Mouse (Mus musculus) neural tube, embryonic 11.5 days (tissue): Measurements from ENCODE around the gene Fam83g. TPM values are rescaled to one million over a fixed set of nuclear protein-coding genes. Genes with fewer than 3 reads are reported as not detected.
A peak's percentile ranks its signal among the peaks of the same experiment; 100 is the strongest.

Experiments used
- ATAC-seq: fragments of 200-750 bp; cut with Nextera tagmentation; 2 replicates; pipeline ENCODE4 v1.8.0; 2017; ENCODE audit warnings: moderate number of reproducible peaks, mild to moderate bottlenecking, moderate TSS enrichment, moderate library complexity; ENCODE audit not compliant: insufficient read depth, low FRiP score, low TSS enrichment
- DNase-seq: peaks from one replicate; pipeline ENCODE4 v3.0.0-alpha.2; 2015; ENCODE audit warnings: low spot score
- H3K27ac ChIP-seq: fragments of 300-500 bp; sonication (generic); 2 replicates; pipeline ENCODE4 v1.5.1; 2014; ENCODE audit warnings: low read depth, mild to moderate bottlenecking, low read length
- H3K27me3 ChIP-seq: fragments of 300-500 bp; sonication (generic); 2 replicates; pipeline ENCODE4 v1.6.1; 2014; ENCODE audit warnings: mild to moderate bottlenecking, low read length, mixed read lengths; ENCODE audit not compliant: control insufficient read depth, insufficient read depth
- H3K36me3 ChIP-seq: fragments of 300-500 bp; sonication (generic); 2 replicates; pipeline ENCODE4 v1.6.1; 2014; ENCODE audit warnings: mild to moderate bottlenecking, low read length, moderate library complexity, mixed read lengths; ENCODE audit not compliant: control insufficient read depth, insufficient read depth
- H3K4me1 ChIP-seq: fragments of 300-500 bp; sonication (generic); 2 replicates; pipeline ENCODE4 v1.6.1; 2014; ENCODE audit warnings: low read length, mixed read lengths; ENCODE audit not compliant: control insufficient read depth, insufficient read depth
- H3K4me2 ChIP-seq: fragments of 300-500 bp; sonication (generic); 2 replicates; pipeline ENCODE4 v1.6.1; 2014; ENCODE audit warnings: low read depth, mild to moderate bottlenecking, moderate library complexity
- H3K4me3 ChIP-seq: fragments of 300-500 bp; sonication (generic); 2 replicates; pipeline ENCODE4 v1.5.1; 2014; ENCODE audit warnings: low read depth, low read length
- H3K9ac ChIP-seq: fragments of 300-500 bp; sonication (generic); 2 replicates; pipeline ENCODE4 v1.6.1; 2014; ENCODE audit warnings: mild to moderate bottlenecking, low read length
- H3K9me3 ChIP-seq: fragments of 300-500 bp; sonication (generic); 2 replicates; pipeline ENCODE4 v1.6.1; 2016; ENCODE audit warnings: low read length; ENCODE audit not compliant: control insufficient read depth
- WGBS: fragments of 180-500 bp; shearing (Covaris S2); extraction: QIAGEN DNeasy Blood & Tissue Kit; methylation state at CpG from one replicate; pipeline ENCODE4 v1.1.7; 2014; 5-methylcytosine and 5-hydroxymethylcytosine counted together
- polyA plus RNA-seq: library from polyadenylated mRNA; unstranded; fragments of >200 nt; fragmentation: Nextera tagmentation; extraction: Ambion mirVana; gene quantifications from 2 replicates; pipeline ENCODE4 v1.2.1, GENCODE M21; 2014

Gene Fam83g
- polyA plus RNA-seq, 1 experiment from 2014 or later = 0.78 TPM

DNA sequence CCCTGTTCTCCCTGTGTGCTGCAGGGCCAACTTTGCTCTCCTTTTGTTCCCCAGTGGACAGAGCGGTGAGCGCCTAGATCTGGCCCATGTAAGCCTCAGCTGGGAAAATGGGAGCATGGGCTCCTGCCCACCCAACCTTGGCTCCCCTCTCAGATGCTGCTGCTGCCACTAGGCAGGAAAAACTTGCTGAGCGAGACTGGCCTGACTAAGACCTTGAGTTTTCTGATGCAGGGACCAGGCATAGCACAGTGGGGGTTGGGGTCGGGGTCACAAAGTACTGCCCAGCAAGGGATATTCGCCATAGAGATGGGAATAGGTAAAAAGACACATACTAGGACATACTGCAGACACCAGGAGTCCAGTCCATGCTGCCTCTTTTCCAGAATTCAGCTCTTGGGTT lies 16.6 kb upstream of the Fam83g start:
- Histone ChIP-seq H3K9me3 (no peaks in the 10 kb centered on the region), H3K9ac (no peak overlapping the region), H3K4me3 (no peak overlapping the region), H3K36me3 (no peaks in the 10 kb centered on the region), H3K27me3 (no peaks in the 10 kb centered on the region), H3K27ac (no peak overlapping the region), H3K4me2 (no peak overlapping the region), H3K4me1 (no peaks in the 10 kb centered on the region)
- DNase-seq (no peak), ATAC-seq (no peak)
- WGBS = 80% methylated on average over 5 of the region's 5 CpGs

DNA sequence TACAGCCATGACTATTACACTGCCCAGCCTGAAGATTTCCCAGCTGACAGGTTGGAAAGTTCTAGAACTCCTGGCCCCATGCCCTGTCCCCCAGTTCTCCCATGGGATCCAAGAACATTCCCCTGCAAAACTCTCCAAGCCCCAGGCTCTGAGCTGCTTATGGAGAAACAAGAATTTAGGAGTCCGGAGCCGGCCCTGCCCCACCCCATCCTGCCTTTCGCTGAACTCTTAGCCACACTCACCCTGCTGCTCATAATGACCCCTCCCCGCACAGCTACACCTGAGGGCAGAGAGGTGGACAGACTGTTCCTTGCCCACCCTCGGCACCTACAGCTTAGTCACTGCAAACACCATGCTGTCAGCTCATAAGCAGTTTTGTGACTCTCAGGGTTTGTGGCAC lies 16.1 kb upstream of the Fam83g start:
- Histone ChIP-seq H3K4me3 (no peak overlapping the region), H3K4me1 (no peaks in the 10 kb centered on the region), H3K9ac (no peak overlapping the region), H3K36me3 (no peaks in the 10 kb centered on the region), H3K4me2 (no peak overlapping the region), H3K27me3 (no peaks in the 10 kb centered on the region), H3K27ac (no peak overlapping the region), H3K9me3 (no peaks in the 10 kb centered on the region)
- ATAC-seq = no peak
- 85% methylated on average over 5 of the region's 5 CpGs for WGBS
- no peak for DNase-seq

DNA sequence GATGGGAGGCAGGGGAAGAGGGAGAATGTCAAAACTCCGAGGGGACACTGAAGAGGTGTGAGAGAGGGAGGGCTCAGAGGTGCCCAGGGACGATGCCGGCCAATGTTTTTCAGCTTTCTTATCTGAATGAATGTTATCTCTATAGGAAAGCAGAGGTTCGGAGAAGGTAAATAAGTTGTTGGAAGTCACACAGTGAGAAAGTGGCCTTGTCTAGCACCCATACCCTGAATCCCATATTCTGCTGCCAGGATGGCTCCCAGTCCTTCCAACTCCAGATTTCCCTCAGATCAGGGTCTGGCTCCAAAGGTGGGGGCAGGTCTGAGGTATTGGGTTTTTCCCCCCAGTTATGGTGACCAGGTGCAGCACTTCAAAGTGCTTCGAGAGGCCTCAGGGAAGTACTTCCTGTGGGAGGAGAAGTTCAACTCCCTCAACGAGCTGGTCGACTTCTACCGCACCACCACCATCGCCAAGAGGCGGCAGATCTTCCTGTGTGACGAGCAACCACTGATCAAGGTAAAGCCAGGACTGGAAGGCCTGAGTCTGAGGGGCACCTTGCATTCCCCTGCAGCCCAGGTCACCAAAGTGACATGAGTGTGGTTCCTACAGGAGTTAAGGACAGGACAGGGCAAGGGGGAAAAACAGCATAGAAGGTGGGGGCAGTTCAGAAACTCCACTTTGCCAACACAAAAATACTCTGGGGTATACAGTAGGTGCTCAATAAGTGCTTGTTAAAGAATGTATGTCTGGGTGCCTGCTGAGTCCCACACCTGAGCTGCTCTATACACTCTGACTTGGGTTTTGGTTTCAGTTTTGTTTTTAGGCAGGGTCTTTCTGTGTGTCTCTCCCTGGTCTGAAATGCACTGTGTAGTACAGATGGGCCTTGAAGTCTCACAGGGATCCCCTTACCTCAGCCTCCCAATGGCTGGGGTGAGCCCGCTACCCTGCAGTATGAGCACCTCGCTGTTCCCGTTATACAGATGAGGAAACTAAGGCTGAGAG lies 14.1 kb upstream of the Fam83g start:
- ATAC-seq = no peak
- 79% methylated on average over 14 of the region's 14 CpGs for WGBS
- no peak overlapping the region for H3K4me3 ChIP-seq

DNA sequence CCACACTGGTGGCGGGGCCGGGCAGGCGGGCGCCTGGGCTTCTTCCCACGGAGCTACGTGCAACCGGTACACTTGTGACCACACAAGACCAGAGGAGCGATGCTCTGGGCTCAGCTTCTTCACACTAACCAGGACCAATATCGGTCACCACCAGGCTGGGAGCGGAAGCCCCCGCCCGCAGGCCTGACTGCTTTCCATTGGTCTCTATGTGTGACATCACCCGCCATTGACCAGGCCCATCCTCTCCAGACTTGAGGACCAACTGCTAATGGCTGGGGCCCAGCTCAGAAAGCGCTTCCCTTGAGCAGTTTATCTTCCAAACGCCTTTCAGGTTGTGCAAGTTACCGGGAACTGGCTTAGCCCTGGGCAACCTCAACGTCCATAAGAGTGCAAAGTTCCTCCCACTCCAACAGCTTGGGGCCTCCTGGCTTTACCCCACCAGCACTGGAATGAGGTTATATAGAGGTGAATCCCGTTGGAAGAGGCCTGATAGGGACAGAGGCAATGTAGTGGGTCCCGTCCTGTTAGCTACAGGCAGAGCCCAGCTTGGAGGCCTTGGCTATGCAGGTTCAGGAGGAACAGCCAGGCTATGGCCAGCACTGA lies 12.0 kb upstream of the Fam83g start:
- Histone ChIP-seq H3K36me3 (no peaks in the 10 kb centered on the region), H3K27ac (no peak overlapping the region), H3K9me3 (no peaks in the 10 kb centered on the region), H3K9ac (no peak overlapping the region), H3K4me2 (no peak overlapping the region), H3K27me3 (no peaks in the 10 kb centered on the region), H3K4me1 (peaks cover 10% of the 10 kb centered on the region), H3K4me3 (no peak overlapping the region)
- 60% methylated on average over 19 of the region's 19 CpGs for WGBS
- ATAC-seq = no peak
- DNase-seq = no peak

More for the DNA sequence above, 14.1 kb upstream of the Fam83g start:
- no peak overlapping the region for H3K27ac ChIP-seq
- no peaks in the 10 kb centered on the region for H3K9me3 ChIP-seq
- H3K36me3 ChIP-seq = no peaks in the 10 kb centered on the region
- DNase-seq = no peak
- H3K4me2 ChIP-seq = no peak overlapping the region
- no peaks in the 10 kb centered on the region for H3K27me3 ChIP-seq
- H3K9ac ChIP-seq = no peak overlapping the region
- peaks cover 6% of the 10 kb centered on the region for H3K4me1 ChIP-seq

DNA sequence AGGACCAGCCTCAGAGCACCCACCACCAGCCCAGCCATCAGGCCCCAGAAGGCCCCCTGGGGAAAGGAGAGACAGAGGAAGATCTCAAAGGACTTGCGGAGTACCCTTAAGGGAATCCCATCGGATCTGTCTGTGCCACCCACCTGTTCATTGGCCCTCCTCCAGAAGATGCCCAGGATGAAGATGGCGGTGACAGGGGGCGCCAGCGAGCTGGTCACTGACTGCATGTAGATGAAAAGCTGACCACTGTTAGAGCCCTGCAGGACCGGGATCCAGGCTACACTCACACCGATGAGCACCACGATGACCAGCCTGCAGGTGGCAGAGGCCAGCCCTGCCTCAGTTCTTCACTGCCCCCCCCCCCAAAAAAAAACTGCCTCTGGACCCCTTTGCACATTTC lies 10.2 kb upstream of the Fam83g start:
- Histone ChIP-seq H3K9me3 (no peaks in the 10 kb centered on the region), H3K27ac (no peak overlapping the region), H3K36me3 (no peaks in the 10 kb centered on the region), H3K4me2 (no peak overlapping the region), H3K4me3 (no peak overlapping the region), H3K27me3 (no peaks in the 10 kb centered on the region), H3K4me1 (peaks cover 10% of the 10 kb centered on the region), H3K9ac (no peak overlapping the region)
- 27% methylated on average over 8 of the region's 8 CpGs for WGBS
- DNase-seq (no peak), ATAC-seq (no peak)

DNA sequence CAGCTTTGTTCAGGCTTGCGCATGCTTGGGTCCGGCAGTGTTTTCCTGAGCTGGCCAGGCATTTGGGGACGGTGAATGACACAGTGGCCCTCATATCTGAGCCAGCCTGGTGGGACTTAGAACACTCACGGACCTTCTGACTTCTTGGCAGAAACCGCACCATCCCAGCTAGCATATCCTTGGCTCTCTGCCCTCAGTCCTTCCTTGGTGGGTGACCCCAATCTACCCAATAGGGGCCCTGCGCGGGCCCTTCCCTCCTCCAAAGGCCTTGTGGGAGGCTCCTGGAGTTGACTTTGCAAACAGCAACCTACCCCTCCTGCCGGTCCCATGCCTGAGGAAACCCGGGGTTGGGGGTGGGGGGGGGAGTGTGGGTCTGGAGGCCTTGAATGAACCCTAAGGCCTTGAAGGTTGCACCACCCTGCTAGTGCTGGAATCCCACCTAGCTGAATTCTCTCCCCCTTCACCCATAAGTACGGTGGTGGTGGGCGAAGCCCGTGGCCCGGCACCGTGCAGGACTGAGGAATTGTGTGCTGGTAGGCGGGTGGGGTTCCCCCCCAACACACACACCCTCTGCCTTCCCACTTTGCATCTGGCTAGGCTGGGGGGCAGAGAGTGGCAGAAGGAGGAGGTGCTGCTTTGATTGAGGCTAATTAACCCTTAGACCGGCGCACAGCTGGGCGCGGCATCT lies 9.6 kb upstream of the Fam83g start:
- Histone ChIP-seq H3K27ac (no peak overlapping the region), H3K4me1 (peaks cover 10% of the 10 kb centered on the region), H3K9me3 (no peaks in the 10 kb centered on the region), H3K36me3 (no peaks in the 10 kb centered on the region), H3K27me3 (no peaks in the 10 kb centered on the region), H3K9ac (no peak overlapping the region), H3K4me2 (no peak overlapping the region), H3K4me3 (no peak overlapping the region)
- peak; percentile 68 for ATAC-seq
- WGBS = 19% methylated on average over 19 of the region's 19 CpGs
- no peak for DNase-seq

DNA sequence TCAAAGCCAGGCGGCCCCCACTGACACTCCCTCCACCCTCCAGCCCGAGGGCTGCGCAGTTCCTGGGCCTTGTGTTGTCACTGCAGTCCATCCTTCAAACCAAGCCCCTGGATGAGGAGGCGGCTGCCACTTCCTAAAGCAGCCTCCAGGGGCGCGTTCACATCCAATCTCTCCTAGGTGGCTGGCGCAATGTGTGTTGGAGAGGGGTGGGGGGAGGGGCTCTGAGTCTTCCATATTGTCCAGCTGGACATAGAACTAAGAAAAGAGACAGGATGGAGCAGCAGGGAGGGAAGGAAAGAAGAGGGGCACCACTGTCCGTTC lies 9.1 kb upstream of the Fam83g start:
- no peak overlapping the region; the same call in 1 of the 2 replicates for H3K9ac ChIP-seq
- ATAC-seq (peak; percentile 69), DNase-seq (peak; percentile 85)

DNA sequence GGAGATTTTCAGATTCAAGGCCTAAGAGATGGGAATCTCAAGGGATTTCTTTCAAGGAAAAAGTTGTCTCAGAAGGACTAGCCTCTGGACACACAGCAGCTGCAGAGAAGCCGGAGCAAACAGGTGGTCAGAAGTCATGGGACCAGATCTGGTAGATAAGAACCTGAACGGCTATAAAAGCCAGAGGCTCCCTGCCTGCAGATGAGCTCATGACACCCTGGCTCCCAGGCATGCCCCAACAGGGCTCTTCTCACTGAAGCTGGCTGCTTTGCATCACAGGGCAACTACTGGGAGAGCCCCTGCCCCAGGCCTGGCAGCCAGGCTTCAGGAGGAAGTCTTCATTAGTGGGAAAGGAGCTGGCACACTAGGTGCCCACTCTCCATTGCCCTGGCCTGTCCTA lies 8.6 kb upstream of the Fam83g start:
- no peak overlapping the region for H3K4me3 ChIP-seq
- no peak for ATAC-seq
- H3K4me1 ChIP-seq = peaks cover 10% of the 10 kb centered on the region
- no peaks in the 10 kb centered on the region for H3K9me3 ChIP-seq
- H3K9ac ChIP-seq = no peak overlapping the region; the same call in 1 of the 2 replicates
- H3K4me2 ChIP-seq = no peak overlapping the region
- H3K27ac ChIP-seq = no peak overlapping the region
- H3K36me3 ChIP-seq = no peaks in the 10 kb centered on the region
- no peak for DNase-seq
- H3K27me3 ChIP-seq = no peaks in the 10 kb centered on the region
- WGBS = 47% methylated on average over 2 of the region's 2 CpGs

More for the DNA sequence above, 9.1 kb upstream of the Fam83g start:
- no peaks in the 10 kb centered on the region for H3K27me3 ChIP-seq
- WGBS = 2% methylated on average over 8 of the region's 8 CpGs
- no peak overlapping the region for H3K4me2 ChIP-seq
- no peaks in the 10 kb centered on the region for H3K36me3 ChIP-seq
- H3K9me3 ChIP-seq = no peaks in the 10 kb centered on the region
- H3K4me1 ChIP-seq = peaks cover 10% of the 10 kb centered on the region
- no peak overlapping the region for H3K27ac ChIP-seq
- H3K4me3 ChIP-seq = no peak overlapping the region
